Mouse (Mus musculus) embryonic facial prominence, embryonic 12.5 days (tissue): ENCODE data around the gene Rsph6a. TPM values are rescaled to one million over a fixed set of nuclear protein-coding genes. Genes with fewer than 3 reads are reported as not detected.
"Not testable (repeated sequence)": the region's sequence is repeated elsewhere in the genome, so short reads cannot be mapped to it uniquely, and the experiment has no call there.

ENCODE experiments used
- ATAC-seq: fragments of 200-750 bp; cut with Nextera tagmentation; 2 replicates; pipeline ENCODE4 v1.8.0; 2017; ENCODE audit not compliant: insufficient number of reproducible peaks, insufficient read depth, low FRiP score, low TSS enrichment
- H3K27ac ChIP-seq: fragments of 300-500 bp; sonication (generic); 2 replicates; pipeline ENCODE4 v1.5.1; 2016; ENCODE audit warnings: mild to moderate bottlenecking
- H3K27me3 ChIP-seq: fragments of 300-500 bp; sonication (generic); 2 replicates; pipeline ENCODE4 v1.6.1; 2016; ENCODE audit warnings: mild to moderate bottlenecking, moderate library complexity
- H3K36me3 ChIP-seq: fragments of 300-500 bp; sonication (generic); 2 replicates; pipeline ENCODE4 v1.6.1; 2016; ENCODE audit warnings: mild to moderate bottlenecking
- H3K4me1 ChIP-seq: fragments of 300-500 bp; sonication (generic); 2 replicates; pipeline ENCODE4 v1.6.1; 2016
- H3K4me2 ChIP-seq: fragments of 300-500 bp; sonication (generic); replicated peaks from 2 replicates; pipeline ENCODE4 v1.6.1; 2016; ENCODE audit warnings: mild to moderate bottlenecking, moderate library complexity
- H3K4me3 ChIP-seq: fragments of 300-500 bp; sonication (generic); 2 replicates; pipeline ENCODE4 v1.5.1; 2016; ENCODE audit warnings: mild to moderate bottlenecking
- H3K9ac ChIP-seq: fragments of 300-500 bp; sonication (generic); 2 replicates; pipeline ENCODE4 v1.6.1; 2016; ENCODE audit warnings: mild to moderate bottlenecking, moderate library complexity
- H3K9me3 ChIP-seq: fragments of 300-500 bp; sonication (generic); 2 replicates; pipeline ENCODE4 v1.6.1; 2016; ENCODE audit warnings: mild to moderate bottlenecking, moderate library complexity
- WGBS: fragments of 180-500 bp; shearing (Covaris S2); methylation state at CpG from one replicate; pipeline ENCODE4 v1.1.7; 2016; 5-methylcytosine and 5-hydroxymethylcytosine counted together
- polyA plus RNA-seq: library from polyadenylated mRNA; unstranded; fragments of >200 nt; fragmentation: Nextera tagmentation; extraction: Ambion mirVana; gene quantifications from 2 replicates; pipeline ENCODE4 v1.2.1, GENCODE M21; 2016

Gene Rsph6a
- polyA plus RNA-seq, 1 experiment from 2014 or later: not detected

GRCm38 (mm10) chr7:19071024-19071423 lies 16.5 kb downstream of the Rsph6a start:
- H3K4me1 ChIP-seq, H3K9ac ChIP-seq, H3K4me2 ChIP-seq, H3K4me3 ChIP-seq, H3K36me3 ChIP-seq, H3K9me3 ChIP-seq, H3K27ac ChIP-seq, ATAC-seq: not testable (repeated sequence)
- 57% methylated on average over 3 of the region's 3 CpGs for WGBS
- peaks cover 15% of the 10 kb centered on the region for H3K27me3 ChIP-seq

GRCm38 (mm10) chr7:19073504-19073903 lies 19.0 kb downstream of the Rsph6a start:
- WGBS: 78% methylated on average over 9 of the region's 9 CpGs
- H3K4me3 ChIP-seq: no peak overlapping the region
- no peak overlapping the region for H3K27ac ChIP-seq
- ATAC-seq: no peak
- H3K27me3 ChIP-seq: no peaks in the 10 kb centered on the region
- peaks cover 18% of the 10 kb centered on the region for H3K4me1 ChIP-seq
- no peak overlapping the region for H3K4me2 ChIP-seq
- no peak overlapping the region for H3K9ac ChIP-seq
- H3K36me3 ChIP-seq: peaks cover 7% of the 10 kb centered on the region
- H3K9me3 ChIP-seq: no peaks in the 10 kb centered on the region

- 96% methylated on average over 6 of the region's 6 CpGs for WGBS
- Histone ChIP-seq H3K27me3 (no peaks in the 10 kb centered on the region), H3K9me3 (no peaks in the 10 kb centered on the region), H3K27ac (no peak overlapping the region), H3K4me1 (peaks cover 18% of the 10 kb centered on the region), H3K4me2 (no peak overlapping the region), H3K9ac (no peak overlapping the region), H3K4me3 (no peak overlapping the region), H3K36me3 (peaks cover 17% of the 10 kb centered on the region)
- no peak for ATAC-seq
These were observed 20.0 kb downstream of the Rsph6a start for GRCm38 (mm10) chr7:19074494-19074893.

GRCm38 (mm10) chr7:19075231-19075630 lies 20.7 kb downstream of the Rsph6a start:
- WGBS: 62% methylated on average over 5 of the region's 5 CpGs
- Histone ChIP-seq H3K9ac (no peak overlapping the region), H3K27ac (no peak overlapping the region), H3K4me1 (peaks cover 18% of the 10 kb centered on the region), H3K9me3 (no peaks in the 10 kb centered on the region), H3K36me3 (peaks cover 24% of the 10 kb centered on the region), H3K4me3 (peak overlapping the region; percentile 99), H3K4me2 (peak overlapping the region; percentile 50), H3K27me3 (no peaks in the 10 kb centered on the region)
- ATAC-seq: no peak; the same call in 1 of the 2 replicates

- Histone ChIP-seq H3K36me3 (peaks cover 31% of the 10 kb centered on the region), H3K4me2 (peak within 1 kb of the TSS; percentile 79), H3K27me3 (no peaks in the 10 kb centered on the region), H3K27ac (peak within 1 kb of the TSS; percentile 80), H3K9ac (peak within 1 kb of the TSS; percentile 100), H3K4me1 (peaks cover 18% of the 10 kb centered on the region), H3K9me3 (no peaks in the 10 kb centered on the region), H3K4me3 (peak within 1 kb of the TSS; percentile 99)
- peak; percentile 98 for ATAC-seq
- 1% methylated on average over 65 of the region's 91 CpGs for WGBS
These were observed 21.5 kb downstream of the Rsph6a start, which contains the start of gene Dmwd for GRCm38 (mm10) chr7:19075723-19076585. Gene Dmwd (plus strand): TSS chr7:19076227.

GRCm38 (mm10) chr7:19076586-19076991 lies 22.1 kb downstream of the Rsph6a start:
- peak overlapping the region; percentile 100 for H3K9ac ChIP-seq
- under 1% methylated on average over 22 of the region's 22 CpGs for WGBS

GRCm38 (mm10) chr7:19077761-19078160 lies 23.3 kb downstream of the Rsph6a start:
- no peak overlapping the region for H3K27ac ChIP-seq
- H3K36me3 ChIP-seq: peaks cover 49% of the 10 kb centered on the region
- H3K4me1 ChIP-seq: peaks cover 24% of the 10 kb centered on the region
- no peaks in the 10 kb centered on the region for H3K9me3 ChIP-seq
- no peak for ATAC-seq
- H3K4me2 ChIP-seq: peak overlapping the region; percentile 79
- 75% methylated on average over 14 of the region's 14 CpGs for WGBS
- H3K4me3 ChIP-seq: peak overlapping the region; percentile 99
- peak overlapping the region; percentile 100 for H3K9ac ChIP-seq
- no peaks in the 10 kb centered on the region for H3K27me3 ChIP-seq

More at GRCm38 (mm10) chr7:19076586-19076991, 22.1 kb downstream of the Rsph6a start:
- Histone ChIP-seq H3K36me3 (peaks cover 38% of the 10 kb centered on the region), H3K4me3 (peak overlapping the region; percentile 99), H3K4me1 (peaks cover 18% of the 10 kb centered on the region), H3K4me2 (peak overlapping the region; percentile 79), H3K27ac (peak overlapping the region; percentile 80), H3K27me3 (no peaks in the 10 kb centered on the region), H3K9me3 (no peaks in the 10 kb centered on the region)
- ATAC-seq: no peak

GRCm38 (mm10) chr7:19078732-19079131 lies 24.2 kb downstream of the Rsph6a start:
- no peaks in the 10 kb centered on the region for H3K27me3 ChIP-seq
- H3K4me3 ChIP-seq: no peak overlapping the region
- 85% methylated on average over 3 of the region's 3 CpGs for WGBS
- no peaks in the 10 kb centered on the region for H3K9me3 ChIP-seq
- no peak overlapping the region for H3K27ac ChIP-seq
- H3K4me2 ChIP-seq: no peak overlapping the region
- peaks cover 55% of the 10 kb centered on the region for H3K36me3 ChIP-seq
- no peak overlapping the region for H3K9ac ChIP-seq
- ATAC-seq: no peak
- H3K4me1 ChIP-seq: peaks cover 34% of the 10 kb centered on the region

- H3K9me3 ChIP-seq: no peaks in the 10 kb centered on the region
- peaks cover 47% of the 10 kb centered on the region for H3K4me1 ChIP-seq
- no peaks in the 10 kb centered on the region for H3K27me3 ChIP-seq
- no peak overlapping the region for H3K9ac ChIP-seq
- no peak overlapping the region for H3K27ac ChIP-seq
- ATAC-seq: no peak
- 85% methylated on average over 19 of the region's 19 CpGs for WGBS
- no peak overlapping the region for H3K4me3 ChIP-seq
- no peak overlapping the region for H3K4me2 ChIP-seq
- H3K36me3 ChIP-seq: peaks cover 59% of the 10 kb centered on the region
These were observed 26.0 kb downstream of the Rsph6a start for GRCm38 (mm10) chr7:19080451-19080950.

GRCm38 (mm10) chr7:19082171-19082570 lies 27.7 kb downstream of the Rsph6a start:
- Histone ChIP-seq H3K27me3 (no peaks in the 10 kb centered on the region), H3K9me3 (no peaks in the 10 kb centered on the region), H3K27ac (no peak overlapping the region), H3K4me1 (peaks cover 47% of the 10 kb centered on the region), H3K9ac (no peak overlapping the region), H3K36me3 (peaks cover 64% of the 10 kb centered on the region), H3K4me3 (no peak overlapping the region), H3K4me2 (no peak overlapping the region)
- WGBS: 85% methylated on average over 4 of the region's 4 CpGs
- no peak for ATAC-seq

- no peak for ATAC-seq
- Histone ChIP-seq H3K27ac (no peak overlapping the region), H3K4me1 (peaks cover 38% of the 10 kb centered on the region), H3K27me3 (no peaks in the 10 kb centered on the region), H3K9ac (no peak overlapping the region; the same call in 1 of the 2 replicates), H3K4me3 (no peak overlapping the region), H3K36me3 (peaks cover 71% of the 10 kb centered on the region), H3K9me3 (no peaks in the 10 kb centered on the region), H3K4me2 (no peak overlapping the region; the same call in 1 of the 2 replicates)
- 65% methylated on average over 6 of the region's 6 CpGs for WGBS
These were observed 28.6 kb downstream of the Rsph6a start for GRCm38 (mm10) chr7:19083096-19083495.

GRCm38 (mm10) chr7:19083701-19084100 lies 29.2 kb downstream of the Rsph6a start, which contains the start of gene Dmpk:
Gene Dmpk (plus strand): TSS chr7:19083849.
- WGBS: 45% methylated on average over 10 of the region's 10 CpGs
- Histone ChIP-seq H3K36me3 (peaks cover 66% of the 10 kb centered on the region), H3K9ac (peak within 1 kb of the TSS; percentile 11; the same call in 1 of the 2 replicates), H3K4me2 (peak within 1 kb of the TSS; percentile 31), H3K9me3 (no peaks in the 10 kb centered on the region), H3K4me1 (peaks cover 36% of the 10 kb centered on the region), H3K27me3 (no peaks in the 10 kb centered on the region), H3K27ac (no peak within 1 kb of the TSS), H3K4me3 (peak within 1 kb of the TSS; percentile 10; the same call in 1 of the 2 replicates)
- ATAC-seq: no peak
